Mouse (Mus musculus): Measurements from ENCODE around the gene Ces2b. TPM values are rescaled to one million over a fixed set of nuclear protein-coding genes. Genes with fewer than 3 reads are reported as not detected.

The Ces2b gene
- 0.07 and 0.19 TPM in 2 replicates for polyA plus RNA-seq (2016; fragmentation: Nextera tagmentation; extraction: Ambion mirVana)

- WGBS: 76% methylated on average over 5 of the region's 5 CpGs
- Histone ChIP-seq H3K36me3 (replicated peaks) (no peaks in the 10 kb centered on the region), H3K9me3 (no peaks in the 10 kb centered on the region), H3K4me1 (no peaks in the 10 kb centered on the region), H3K27me3 (ENCODE audit: poor library complexity, severe bottlenecking) (no peaks in the 10 kb centered on the region), H3K4me3 (no peak within 1 kb of the TSS), H3K27ac (no peak within 1 kb of the TSS)
- DNase-seq (ENCODE audit: extremely low spot score, low spot score): no peak
Measured at GRCm38 (mm10) chr8:104831440-104831839, at the start of gene Ces2b. Gene Ces2b (plus strand): TSS chr8:104831572.

GRCm38 (mm10) chr8:104787049-104787448, 44.3 kb upstream of the Ces2b start:
- 66% methylated on average over 1 of the region's 1 CpGs for WGBS
- H3K9me3 ChIP-seq: no peaks in the 10 kb centered on the region; the same call in 1 of the 2 replicates
- H3K36me3 ChIP-seq (replicated peaks): no peaks in the 10 kb centered on the region
- no peak for DNase-seq (ENCODE audit: extremely low spot score, low spot score)
- H3K4me3 ChIP-seq: no peak overlapping the region
- no peaks in the 10 kb centered on the region for H3K27me3 ChIP-seq (ENCODE audit: poor library complexity, severe bottlenecking)
- H3K4me1 ChIP-seq: no peaks in the 10 kb centered on the region
- no peak overlapping the region for H3K27ac ChIP-seq

DNA sequence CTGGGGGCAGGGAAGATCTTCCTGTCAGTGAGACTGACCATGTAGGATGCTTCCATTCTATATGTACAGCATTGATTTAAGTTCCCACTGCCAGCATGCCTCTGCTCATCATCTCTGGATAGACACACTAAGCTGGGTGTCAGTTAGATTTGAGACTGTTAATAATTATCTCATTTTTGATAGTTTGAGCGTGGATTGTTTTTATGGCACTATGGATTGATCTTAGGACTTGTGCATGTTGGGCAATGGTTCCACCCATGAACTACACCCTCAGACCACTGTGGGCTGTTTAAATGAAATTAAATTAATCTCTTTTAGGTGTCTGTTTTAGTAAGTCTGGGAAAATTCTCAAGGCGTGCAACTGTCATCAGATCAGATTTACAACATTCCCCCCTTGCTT, 42.4 kb upstream of the Ces2b start:
- WGBS: 89% methylated on average over 2 of the region's 2 CpGs
- H3K4me1 ChIP-seq: no peaks in the 10 kb centered on the region
- no peaks in the 10 kb centered on the region for H3K27me3 ChIP-seq (ENCODE audit: poor library complexity, severe bottlenecking)
- DNase-seq (ENCODE audit: extremely low spot score, low spot score): no peak
- no peak overlapping the region for H3K4me3 ChIP-seq
- no peaks in the 10 kb centered on the region for H3K9me3 ChIP-seq
- no peak overlapping the region for H3K27ac ChIP-seq
- H3K36me3 ChIP-seq (replicated peaks): no peaks in the 10 kb centered on the region

DNA sequence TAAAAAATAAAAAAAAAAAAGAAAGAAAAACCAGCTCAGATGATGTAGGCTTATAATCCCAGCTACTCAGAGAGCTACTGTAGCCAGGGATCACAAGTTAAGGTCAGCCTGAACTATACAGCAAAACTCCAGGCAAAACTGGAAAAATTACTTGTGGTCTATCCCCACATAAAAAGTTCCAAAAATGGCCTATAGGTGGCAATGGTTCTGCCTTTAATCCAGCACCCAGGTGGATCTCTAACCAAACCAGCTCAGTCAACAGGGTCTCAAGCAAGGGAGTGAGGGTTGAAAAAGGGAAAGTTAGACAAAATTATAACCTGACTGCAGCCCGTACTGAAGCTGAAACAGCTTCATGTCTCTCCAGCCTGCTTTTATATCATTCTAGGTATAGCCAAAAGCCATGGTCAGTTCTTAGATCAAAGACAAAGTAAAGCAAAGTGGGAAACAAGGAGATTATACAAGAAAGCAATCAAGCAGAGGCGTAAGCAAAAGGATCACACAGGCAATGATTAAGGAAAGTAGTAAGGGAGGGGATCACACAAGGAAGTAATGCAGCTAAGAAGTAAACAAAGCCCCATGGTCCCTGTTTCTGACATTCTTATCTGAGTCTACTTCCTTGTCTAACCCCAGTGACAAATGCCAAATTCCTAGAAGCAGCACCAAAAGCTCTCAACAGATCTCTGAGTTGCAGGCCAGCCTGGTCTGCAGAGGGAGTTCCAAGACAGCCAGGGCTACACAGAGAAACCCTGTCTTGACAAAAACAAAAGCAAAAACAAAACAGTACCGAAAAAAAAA, 41.3 kb upstream of the Ces2b start:
- no peaks in the 10 kb centered on the region for H3K27me3 ChIP-seq (ENCODE audit: poor library complexity, severe bottlenecking)
- no peak for DNase-seq (ENCODE audit: extremely low spot score, low spot score)
- no peaks in the 10 kb centered on the region for H3K4me1 ChIP-seq
- H3K4me3 ChIP-seq: no peak overlapping the region
- no peak overlapping the region for H3K27ac ChIP-seq
- WGBS: 63% methylated on average over 3 of the region's 3 CpGs
- no peaks in the 10 kb centered on the region for H3K9me3 ChIP-seq
- no peaks in the 10 kb centered on the region for H3K36me3 ChIP-seq (replicated peaks)

- no peaks in the 10 kb centered on the region for H3K4me1 ChIP-seq
- H3K36me3 ChIP-seq (replicated peaks): no peaks in the 10 kb centered on the region
- DNase-seq (ENCODE audit: extremely low spot score, low spot score): no peak
- 100% methylated on average over 1 of the region's 1 CpGs for WGBS
- no peak overlapping the region for H3K27ac ChIP-seq
- no peak overlapping the region for H3K4me3 ChIP-seq
- H3K9me3 ChIP-seq: no peaks in the 10 kb centered on the region
- no peaks in the 10 kb centered on the region for H3K27me3 ChIP-seq (ENCODE audit: poor library complexity, severe bottlenecking)
Measured at GRCm38 (mm10) chr8:104799385-104799784, 32.0 kb upstream of the Ces2b start.

- no peaks in the 10 kb centered on the region for H3K36me3 ChIP-seq (replicated peaks)
Measured at GRCm38 (mm10) chr8:104806127-104806526, 25.2 kb upstream of the Ces2b start.

DNA sequence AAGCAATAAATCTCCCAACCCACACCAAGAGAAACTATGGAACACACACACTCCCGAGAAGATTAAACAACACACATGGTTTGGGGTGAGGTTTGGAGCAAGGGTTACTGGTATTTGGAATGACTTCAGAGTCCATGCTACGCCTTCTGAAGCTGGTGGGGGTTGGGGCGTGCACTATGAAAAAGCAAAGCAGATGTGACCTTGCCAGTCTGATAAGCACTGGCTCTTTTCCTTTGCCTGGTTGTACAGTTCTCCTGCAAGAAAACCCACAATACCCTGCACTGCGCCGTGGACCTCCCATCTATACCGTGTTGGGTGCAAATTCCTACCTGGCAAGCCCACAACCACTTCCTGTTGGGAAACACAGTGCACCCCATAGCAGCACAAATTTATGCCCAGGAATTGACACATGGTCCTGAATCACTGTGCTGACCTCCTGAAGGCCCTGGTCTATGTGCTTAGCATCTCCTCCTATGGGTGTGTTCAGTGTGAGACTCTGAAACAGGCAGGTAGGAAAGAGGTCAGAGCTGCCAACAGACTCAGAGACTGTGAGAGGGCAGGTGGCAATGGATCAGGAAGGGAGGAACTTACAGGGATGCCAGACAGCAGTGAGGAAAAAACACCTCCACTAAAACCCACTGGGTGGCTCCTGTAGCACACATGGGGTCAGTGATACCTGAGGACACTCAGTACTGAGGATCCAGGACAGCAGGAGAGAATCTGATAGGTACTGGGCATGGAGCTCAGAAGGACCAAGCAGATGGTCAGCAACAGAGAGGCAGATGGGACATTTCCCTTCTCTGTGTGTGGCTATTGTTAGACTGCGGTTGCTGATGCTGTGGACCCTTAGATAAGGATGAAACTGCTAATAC, 22.6 kb upstream of the Ces2b start:
- H3K4me3 ChIP-seq: no peak overlapping the region
- peaks cover 20% of the 10 kb centered on the region for H3K4me1 ChIP-seq
- no peaks in the 10 kb centered on the region for H3K27me3 ChIP-seq (ENCODE audit: poor library complexity, severe bottlenecking)
- no peaks in the 10 kb centered on the region for H3K36me3 ChIP-seq (replicated peaks)
- H3K9me3 ChIP-seq: no peaks in the 10 kb centered on the region
- no peak overlapping the region for H3K27ac ChIP-seq
- DNase-seq (ENCODE audit: extremely low spot score, low spot score): no peak
- 91% methylated on average over 7 of the region's 7 CpGs for WGBS

More at GRCm38 (mm10) chr8:104806127-104806526, 25.2 kb upstream of the Ces2b start:
- H3K27me3 ChIP-seq (ENCODE audit: poor library complexity, severe bottlenecking): no peaks in the 10 kb centered on the region
- H3K9me3 ChIP-seq: no peaks in the 10 kb centered on the region
- DNase-seq (ENCODE audit: extremely low spot score, low spot score): peak; percentile 18
- H3K27ac ChIP-seq: peak overlapping the region; percentile 70
- 7% methylated on average over 2 of the region's 2 CpGs for WGBS
- peaks cover 20% of the 10 kb centered on the region for H3K4me1 ChIP-seq
- H3K4me3 ChIP-seq: no peak overlapping the region

DNA sequence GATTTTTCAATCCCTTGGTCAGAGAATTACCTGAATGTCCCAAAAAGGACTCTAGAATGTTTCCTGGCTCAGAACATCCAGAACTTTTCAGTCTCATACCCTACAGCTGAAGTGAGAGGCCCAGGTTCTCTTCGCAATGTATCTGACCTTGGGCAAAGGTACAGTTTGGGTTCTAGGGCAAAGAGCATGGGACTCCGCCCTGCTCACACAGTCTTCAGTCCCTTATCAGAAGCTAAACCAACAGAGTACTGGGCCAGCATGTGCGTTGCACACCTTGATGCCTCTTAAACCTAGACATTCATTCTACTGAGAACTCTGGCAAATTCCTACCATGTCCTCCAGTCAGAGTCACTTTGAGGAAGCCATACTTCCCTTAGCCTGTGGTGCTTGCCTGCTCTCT, 21.9 kb upstream of the Ces2b start:
- WGBS: 95% methylated on average over 3 of the region's 3 CpGs

DNA sequence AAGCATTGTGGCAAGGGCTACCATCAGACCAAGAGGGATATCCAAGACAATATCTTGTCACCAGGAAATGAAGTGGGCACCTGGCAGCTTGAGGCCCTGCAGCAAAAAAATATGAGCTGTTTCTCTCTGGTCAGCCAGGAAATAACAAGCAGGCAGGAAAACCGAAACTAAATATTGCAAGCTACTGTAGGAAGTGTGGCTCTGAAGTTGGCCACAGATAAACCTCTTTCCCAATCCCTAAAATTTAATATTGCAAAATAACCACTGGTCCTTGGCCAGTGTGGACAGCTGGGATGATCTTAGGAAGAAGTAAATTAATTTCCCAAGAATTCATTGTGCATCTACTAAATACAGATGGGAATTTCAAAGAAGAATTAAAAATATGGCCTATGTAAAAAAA, 4.5 kb upstream of the Ces2b start:
- Histone ChIP-seq H3K4me3 (no peak overlapping the region), H3K36me3 (replicated peaks) (no peaks in the 10 kb centered on the region), H3K4me1 (no peaks in the 10 kb centered on the region), H3K27me3 (ENCODE audit: poor library complexity, severe bottlenecking) (no peaks in the 10 kb centered on the region), H3K27ac (no peak overlapping the region), H3K9me3 (no peaks in the 10 kb centered on the region)
- DNase-seq (ENCODE audit: extremely low spot score, low spot score): no peak
- WGBS: 83% methylated on average over 1 of the region's 1 CpGs

More for the DNA sequence above, 21.9 kb upstream of the Ces2b start:
- Histone ChIP-seq H3K36me3 (replicated peaks) (no peaks in the 10 kb centered on the region), H3K27me3 (ENCODE audit: poor library complexity, severe bottlenecking) (no peaks in the 10 kb centered on the region), H3K27ac (no peak overlapping the region), H3K4me1 (peaks cover 20% of the 10 kb centered on the region), H3K4me3 (no peak overlapping the region), H3K9me3 (no peaks in the 10 kb centered on the region)
- no peak for DNase-seq (ENCODE audit: extremely low spot score, low spot score)

DNA sequence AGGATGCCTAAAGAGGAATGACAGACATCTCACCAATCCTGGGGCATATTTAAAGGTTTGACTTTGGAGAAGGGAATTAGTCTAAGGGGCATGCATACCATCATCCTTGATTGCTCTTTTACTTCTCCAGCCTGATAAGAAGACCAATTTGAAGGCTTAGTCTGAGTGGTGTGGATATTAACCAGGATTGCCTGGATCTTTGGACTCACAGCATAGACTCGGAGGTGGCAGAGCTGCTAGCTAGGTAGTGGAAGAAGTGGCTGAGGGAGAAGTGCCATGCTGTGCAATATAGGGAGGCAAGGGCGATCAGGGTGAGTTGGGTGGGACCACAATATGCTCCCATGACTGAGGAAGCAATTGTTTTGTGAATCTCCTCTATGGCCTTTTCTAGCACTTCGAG, 3.2 kb upstream of the Ces2b start:
- DNase-seq (ENCODE audit: extremely low spot score, low spot score): no peak
- no peaks in the 10 kb centered on the region for H3K36me3 ChIP-seq (replicated peaks)
- H3K4me1 ChIP-seq: no peaks in the 10 kb centered on the region
- no peak overlapping the region for H3K27ac ChIP-seq
- H3K4me3 ChIP-seq: no peak overlapping the region
- 85% methylated on average over 3 of the region's 3 CpGs for WGBS
- no peaks in the 10 kb centered on the region for H3K27me3 ChIP-seq (ENCODE audit: poor library complexity, severe bottlenecking)
- H3K9me3 ChIP-seq: no peaks in the 10 kb centered on the region

DNA sequence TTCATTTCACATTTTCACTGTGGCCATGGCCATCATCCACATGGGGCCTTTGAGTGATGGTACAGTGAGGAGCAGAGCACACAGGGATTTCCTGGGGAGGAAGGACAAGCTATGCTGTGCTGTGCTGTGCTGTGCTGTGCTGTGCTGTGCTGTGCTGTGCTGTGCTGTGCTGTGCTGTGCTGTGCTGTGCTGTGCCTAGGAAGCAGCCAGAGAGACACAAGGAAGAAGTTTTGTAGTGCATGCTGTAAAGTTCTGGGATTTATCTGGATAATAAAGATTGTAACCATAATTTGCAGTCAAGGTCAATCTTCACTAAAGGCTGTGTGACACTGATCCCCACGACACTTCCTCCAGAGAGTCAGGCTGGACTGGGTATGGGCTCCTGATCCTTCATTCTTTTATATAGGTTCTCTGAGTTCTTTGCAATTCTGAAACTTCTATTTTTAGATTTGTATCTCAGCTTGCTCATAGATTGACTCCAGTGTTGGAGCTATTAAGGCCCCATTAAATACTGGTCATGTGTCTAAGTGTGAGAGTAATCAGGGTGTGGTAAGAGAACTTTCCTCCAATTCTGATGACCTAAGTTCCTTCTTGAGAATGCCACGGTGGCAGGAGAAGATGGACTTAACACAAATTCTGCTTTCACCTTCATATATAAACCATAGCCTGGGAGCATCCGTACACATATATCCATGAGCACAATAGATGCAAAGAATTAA, 10.1 kb downstream of the Ces2b start:
- no peaks in the 10 kb centered on the region for H3K4me1 ChIP-seq

DNA sequence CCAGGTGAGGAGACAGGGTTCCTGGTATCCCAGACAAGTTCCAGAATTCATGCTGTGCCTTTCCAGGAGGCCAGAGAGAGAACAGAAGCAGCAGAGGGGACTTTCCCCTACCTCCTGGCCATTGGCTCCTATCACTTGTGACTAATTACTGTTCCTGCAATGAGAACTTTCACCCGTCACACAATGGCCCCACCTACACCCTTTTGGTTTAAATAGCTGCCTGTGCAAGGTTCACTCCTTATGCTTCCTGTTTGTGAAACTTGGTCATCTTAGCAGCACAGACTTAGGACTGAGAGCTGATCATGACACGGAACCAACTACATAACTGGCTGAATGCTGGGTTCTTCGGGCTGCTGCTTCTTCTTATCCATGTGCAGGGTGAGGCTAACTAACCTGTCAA, 15.5 kb downstream of the Ces2b start, which contains the start of gene Ces2c:
Ces2c (plus strand) TSS at position 238 of the 400 bp plus-strand sequence.
- Histone ChIP-seq H3K27ac (no peak within 1 kb of the TSS), H3K4me3 (no peak within 1 kb of the TSS), H3K36me3 (replicated peaks) (no peaks in the 10 kb centered on the region), H3K4me1 (no peaks in the 10 kb centered on the region), H3K27me3 (ENCODE audit: poor library complexity, severe bottlenecking) (no peaks in the 10 kb centered on the region), H3K9me3 (no peaks in the 10 kb centered on the region)
- 88% methylated on average over 3 of the region's 3 CpGs for whole genome bisulfite sequencing
- DNase-seq (ENCODE audit: extremely low spot score, low spot score): no peak

More for the DNA sequence above, 10.1 kb downstream of the Ces2b start:
- Histone ChIP-seq H3K27me3 (ENCODE audit: poor library complexity, severe bottlenecking) (no peaks in the 10 kb centered on the region), H3K27ac (no peak overlapping the region), H3K9me3 (no peaks in the 10 kb centered on the region), H3K36me3 (replicated peaks) (no peaks in the 10 kb centered on the region), H3K4me3 (no peak overlapping the region)
- WGBS: 85% methylated on average over 3 of the region's 3 CpGs
- no peak for DNase-seq (ENCODE audit: extremely low spot score, low spot score)
